Mouse (Mus musculus) kidney, adult 2 months (tissue): Measurements from ENCODE around the gene Brms1. TPM values are rescaled to one million over a fixed set of nuclear protein-coding genes. Genes with fewer than 3 reads are reported as not detected.

Experiments used
- DNase-seq: peaks from one replicate; pipeline ENCODE4 v3.0.0; 2021
- H3K27ac ChIP-seq: fragments of 200-500 bp; 2 replicates; pipeline ENCODE4 v1.5.1; 2012; ENCODE audit warnings: low read depth, low read length, control low read depth, inconsistent platforms; ENCODE audit not compliant: insufficient read depth
- H3K27me3 ChIP-seq: fragments of 200-500 bp; replicated peaks from 2 replicates; pipeline ENCODE4 v1.6.1; 2012; ENCODE audit warnings: mild to moderate bottlenecking, moderate library complexity, low read length, inconsistent platforms; ENCODE audit not compliant: control insufficient read depth, insufficient read depth
- H3K36me3 ChIP-seq: fragments of 200-500 bp; 2 replicates; pipeline ENCODE4 v1.6.1; 2012; ENCODE audit warnings: mild to moderate bottlenecking, moderate library complexity, low read length, inconsistent platforms; ENCODE audit not compliant: control insufficient read depth, insufficient read depth
- H3K4me1 ChIP-seq: fragments of 200-500 bp; 2 replicates; pipeline ENCODE4 v1.6.1; 2011; ENCODE audit warnings: low read length; ENCODE audit not compliant: control insufficient read depth, insufficient read depth
- H3K4me3 ChIP-seq: fragments of 200-500 bp; 2 replicates; pipeline ENCODE4 v1.5.1; 2011; ENCODE audit warnings: mild to moderate bottlenecking, low read depth, low read length, control low read depth; ENCODE audit not compliant: insufficient read depth
- CTCF ChIP-seq: fragments of 200-500 bp; conservative IDR thresholded peaks from 2 replicates; pipeline ENCODE4 v1.5.1; 2011; ENCODE audit warnings: low read depth, mild to moderate bottlenecking, control low read depth, low read length, moderate library complexity, mixed read lengths; ENCODE audit not compliant: insufficient read depth, insufficient read length
- POLR2A ChIP-seq: fragments of 200-500 bp; IDR thresholded peaks from one replicate; pipeline ENCODE4 v1.6.1; 2011; ENCODE audit warnings: low read depth, low read length, control low read depth
- WGBS: fragments of 180-500 bp; shearing (Covaris S2); methylation state at CpG from one replicate; pipeline ENCODE4 v1.1.7; 2018; 5-methylcytosine and 5-hydroxymethylcytosine counted together
- polyA plus RNA-seq: library from polyadenylated mRNA; depleted of rRNA; stranded (reverse); fragments of >200 nt; gene quantifications from 2 replicates; pipeline ENCODE4 v1.2.3, GENCODE M21; 2012

Brms1 gene
- polyA plus RNA-seq, 1 experiment = 38.7 TPM

DNA sequence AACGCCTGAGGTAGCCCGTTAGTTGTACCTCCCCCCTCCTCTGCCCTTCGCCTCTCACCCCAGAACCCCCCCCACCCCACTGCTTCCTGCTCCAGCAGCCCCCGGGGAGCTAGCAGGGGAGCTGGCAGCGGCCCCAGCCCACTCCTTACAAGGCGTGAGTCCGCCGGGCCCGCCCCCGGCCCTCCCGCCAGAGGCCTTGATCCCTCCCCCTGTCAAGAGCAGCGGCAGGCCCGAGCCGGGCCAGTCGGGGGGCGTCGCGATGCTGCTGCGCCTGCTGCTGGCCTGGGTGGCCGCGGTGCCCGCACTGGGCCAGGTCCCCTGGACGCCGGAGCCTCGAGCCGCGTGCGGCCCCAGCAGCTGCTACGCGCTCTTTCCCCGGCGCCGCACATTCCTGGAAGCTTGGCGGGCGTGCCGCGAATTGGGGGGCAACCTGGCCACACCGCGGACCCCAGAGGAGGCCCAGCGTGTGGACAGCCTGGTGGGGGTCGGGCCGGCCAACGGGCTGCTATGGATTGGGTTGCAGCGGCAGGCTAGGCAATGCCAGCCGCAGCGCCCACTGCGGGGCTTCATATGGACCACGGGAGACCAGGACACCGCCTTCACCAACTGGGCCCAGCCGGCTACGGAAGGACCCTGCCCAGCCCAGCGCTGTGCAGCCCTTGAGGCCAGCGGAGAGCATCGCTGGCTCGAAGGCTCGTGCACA is 26.9 kb downstream of the Brms1 start, which contains the start of gene Cd248:
Gene Cd248, plus strand, starts transcription at position 212 of the 703 bp plus-strand sequence.
- no peaks in the 10 kb centered on the region for H3K36me3 ChIP-seq
- peak within 1 kb of the TSS; percentile 9; the same call in 1 of the 2 replicates for H3K27ac ChIP-seq
- H3K4me3 ChIP-seq = peak within 1 kb of the TSS; percentile 40
- no peaks in the 10 kb centered on the region; the same call in 1 of the 2 replicates for H3K4me1 ChIP-seq
- under 1% methylated on average over 56 of the region's 56 CpGs for WGBS
- no peaks in the 10 kb centered on the region for H3K27me3 ChIP-seq
- TF ChIP-seq CTCF (no peak), POLR2A (no peak)
- DNase-seq = peak; percentile 77

- Histone ChIP-seq H3K4me3 (peak overlapping the region; percentile 40), H3K4me1 (no peaks in the 10 kb centered on the region; the same call in 1 of the 2 replicates), H3K36me3 (no peaks in the 10 kb centered on the region), H3K27ac (no peak overlapping the region), H3K27me3 (no peaks in the 10 kb centered on the region)
- WGBS = 31% methylated on average over 21 of the region's 21 CpGs
- TF ChIP-seq CTCF (no peak), POLR2A (no peak)
- DNase-seq = peak; percentile 25
Measured at GRCm38 (mm10) chr19:5068570-5069234, 27.5 kb downstream of the Brms1 start.

GRCm38 (mm10) chr19:5069486-5069885 is 28.3 kb downstream of the Brms1 start:
- DNase-seq = no peak
- Histone ChIP-seq H3K27me3 (no peaks in the 10 kb centered on the region), H3K4me3 (no peak overlapping the region), H3K36me3 (no peaks in the 10 kb centered on the region), H3K4me1 (no peaks in the 10 kb centered on the region; the same call in 1 of the 2 replicates), H3K27ac (no peak overlapping the region)
- WGBS = 83% methylated on average over 5 of the region's 5 CpGs
- TF ChIP-seq POLR2A = no peak
- TF ChIP-seq CTCF = no peak

GRCm38 (mm10) chr19:5069978-5070377 is 28.8 kb downstream of the Brms1 start:
- WGBS = 85% methylated on average over 7 of the region's 7 CpGs
- no peaks in the 10 kb centered on the region; the same call in 1 of the 2 replicates for H3K4me1 ChIP-seq
- no peak for TF ChIP-seq CTCF
- no peak for TF ChIP-seq POLR2A
- no peak for DNase-seq
- no peak overlapping the region for H3K27ac ChIP-seq
- H3K4me3 ChIP-seq = no peak overlapping the region
- no peaks in the 10 kb centered on the region for H3K27me3 ChIP-seq
- H3K36me3 ChIP-seq = no peaks in the 10 kb centered on the region

DNA sequence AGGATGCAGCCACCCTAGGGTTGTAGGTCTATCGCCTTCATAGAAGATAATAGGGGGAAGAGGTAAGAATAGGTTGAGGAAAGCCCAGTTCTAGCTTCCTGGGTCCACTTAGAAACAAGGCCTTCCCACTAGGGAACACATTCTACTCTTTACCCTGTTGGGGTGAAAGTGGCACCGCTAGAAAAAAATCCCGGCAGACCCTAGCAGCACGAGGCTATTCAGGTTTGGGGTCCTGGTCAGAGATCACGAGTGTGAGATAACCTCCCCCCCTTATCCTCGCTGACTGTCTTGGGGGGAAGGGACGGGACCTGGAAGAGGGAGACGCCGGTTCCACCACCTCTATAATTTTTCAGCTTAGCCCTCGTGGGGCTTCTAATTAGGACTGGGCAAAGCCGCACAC is 29.9 kb downstream of the Brms1 start:
- no peak overlapping the region for H3K27ac ChIP-seq
- H3K4me3 ChIP-seq = no peak overlapping the region
- H3K4me1 ChIP-seq = no peaks in the 10 kb centered on the region; the same call in 1 of the 2 replicates
- no peaks in the 10 kb centered on the region for H3K27me3 ChIP-seq
- H3K36me3 ChIP-seq = no peaks in the 10 kb centered on the region
- WGBS = 39% methylated on average over 11 of the region's 11 CpGs
- no peak for TF ChIP-seq CTCF
- no peak for TF ChIP-seq POLR2A
- no peak for DNase-seq

GRCm38 (mm10) chr19:5071545-5072369 is 30.6 kb downstream of the Brms1 start:
- Histone ChIP-seq H3K27ac (peak overlapping the region; percentile 52; the same call in 1 of the 2 replicates), H3K27me3 (no peaks in the 10 kb centered on the region), H3K36me3 (no peaks in the 10 kb centered on the region), H3K4me1 (no peaks in the 10 kb centered on the region; the same call in 1 of the 2 replicates), H3K4me3 (peak overlapping the region; percentile 54)
- 8% methylated on average over 40 of the region's 40 CpGs for WGBS
- DNase-seq = peak; percentile 81
- no peak for TF ChIP-seq POLR2A
